Mouse (Mus musculus): ENCODE data around the gene Doc2b.

DNA sequence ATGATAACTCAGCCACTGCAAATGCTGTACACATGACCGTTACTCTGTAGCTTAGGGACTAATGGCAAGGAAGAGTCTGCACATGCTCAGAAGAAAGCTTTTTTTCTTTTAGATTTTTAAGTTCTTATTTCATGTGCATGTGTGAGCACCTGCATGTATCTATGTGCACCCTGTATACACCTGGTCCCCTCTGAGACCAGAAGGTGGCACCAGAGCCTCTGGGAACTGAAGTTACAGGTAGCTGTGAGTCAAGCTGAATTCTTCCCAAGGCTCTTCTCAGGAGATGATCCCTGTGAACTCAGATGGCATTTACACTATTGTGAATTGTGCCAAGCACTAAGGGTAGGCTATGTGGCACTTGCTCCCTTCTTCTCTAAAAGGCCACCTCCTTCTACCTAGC lies 19.9 kb downstream of the Doc2b start:
- TF ChIP-seq CTCF (IDR thresholded peaks at IDR 0.05; ENCODE audit: borderline replicate concordance, control insufficient read depth, extremely low read depth, insufficient read depth, low read length, poor library complexity) = no peak
- no peak for TF ChIP-seq POLR2A (IDR thresholded peaks at IDR 0.05; ENCODE audit: control insufficient read depth, extremely low read depth, insufficient read depth, low read length, poor library complexity)

Measured in thymus, adult 2 months (tissue).